Mouse (Mus musculus): ENCODE results near the gene Zfp639. TPM values are rescaled to one million over a fixed set of nuclear protein-coding genes. Genes with fewer than 3 reads are reported as not detected.

The Zfp639 gene
- polyA plus RNA-seq, 1 experiment, result 53.5 TPM

GRCm38 (mm10) chr3:32479961-32480360 lies 30.1 kb upstream of the Zfp639 start:
- H3K27me3 ChIP-seq (ENCODE audit: control insufficient read depth, insufficient read depth, low read length), result no peaks in the 10 kb centered on the region
- no peak overlapping the region for H3K27ac ChIP-seq (ENCODE audit: insufficient read depth, low read length)
- 84% methylated on average over 7 of the region's 7 CpGs for WGBS
- DNase-seq, result no peak
- no peaks in the 10 kb centered on the region for H3K4me1 ChIP-seq (ENCODE audit: control insufficient read depth, insufficient read depth, low read length)
- H3K4me3 ChIP-seq (replicated peaks; ENCODE audit: insufficient read depth, low read depth, low read length), result no peak overlapping the region
- TF ChIP-seq CTCF (IDR thresholded peaks at IDR 0.05; ENCODE audit: borderline replicate concordance, insufficient read depth, low read depth, low read length), result no peak
- no peak for TF ChIP-seq POLR2A (IDR thresholded peaks at IDR 0.05; ENCODE audit: borderline replicate concordance, insufficient read depth, low read length)

- H3K27me3 ChIP-seq (ENCODE audit: control insufficient read depth, insufficient read depth, low read length), result no peaks in the 10 kb centered on the region
- DNase-seq, result no peak
- no peaks in the 10 kb centered on the region for H3K4me1 ChIP-seq (ENCODE audit: control insufficient read depth, insufficient read depth, low read length)
- H3K4me3 ChIP-seq (replicated peaks; ENCODE audit: insufficient read depth, low read depth, low read length), result no peak overlapping the region
- WGBS, result 79% methylated on average over 3 of the region's 3 CpGs
- no peak for TF ChIP-seq POLR2A (IDR thresholded peaks at IDR 0.05; ENCODE audit: borderline replicate concordance, insufficient read depth, low read length)
- TF ChIP-seq CTCF (IDR thresholded peaks at IDR 0.05; ENCODE audit: borderline replicate concordance, insufficient read depth, low read depth, low read length), result no peak
- no peak overlapping the region for H3K27ac ChIP-seq (ENCODE audit: insufficient read depth, low read length)
These were observed 27.0 kb upstream of the Zfp639 start for GRCm38 (mm10) chr3:32483035-32483434.

- DNase-seq, result no peak
- Histone ChIP-seq H3K4me3 (replicated peaks; ENCODE audit: insufficient read depth, low read depth, low read length) (no peak overlapping the region), H3K4me1 (ENCODE audit: control insufficient read depth, insufficient read depth, low read length) (no peaks in the 10 kb centered on the region), H3K27me3 (ENCODE audit: control insufficient read depth, insufficient read depth, low read length) (no peaks in the 10 kb centered on the region), H3K27ac (ENCODE audit: insufficient read depth, low read length) (no peak overlapping the region)
- WGBS, result 72% methylated on average over 4 of the region's 4 CpGs
- TF ChIP-seq POLR2A (IDR thresholded peaks at IDR 0.05; ENCODE audit: borderline replicate concordance, insufficient read depth, low read length), result no peak
- no peak for TF ChIP-seq CTCF (IDR thresholded peaks at IDR 0.05; ENCODE audit: borderline replicate concordance, insufficient read depth, low read depth, low read length)
These were observed 23.5 kb upstream of the Zfp639 start for GRCm38 (mm10) chr3:32486543-32486942.

- TF ChIP-seq POLR2A (IDR thresholded peaks at IDR 0.05; ENCODE audit: borderline replicate concordance, insufficient read depth, low read length) (no peak), CTCF (IDR thresholded peaks at IDR 0.05; ENCODE audit: borderline replicate concordance, insufficient read depth, low read depth, low read length) (no peak)
- DNase-seq, result no peak
- no peaks in the 10 kb centered on the region; the same call in 1 of the 2 replicates for H3K4me1 ChIP-seq (ENCODE audit: control insufficient read depth, insufficient read depth, low read length)
- no peaks in the 10 kb centered on the region for H3K27me3 ChIP-seq (ENCODE audit: control insufficient read depth, insufficient read depth, low read length)
- 73% methylated on average over 6 of the region's 6 CpGs for WGBS
- no peak overlapping the region for H3K27ac ChIP-seq (ENCODE audit: insufficient read depth, low read length)
- H3K4me3 ChIP-seq (replicated peaks; ENCODE audit: insufficient read depth, low read depth, low read length), result no peak overlapping the region
These were observed 21.9 kb upstream of the Zfp639 start for GRCm38 (mm10) chr3:32488172-32488571.

DNA sequence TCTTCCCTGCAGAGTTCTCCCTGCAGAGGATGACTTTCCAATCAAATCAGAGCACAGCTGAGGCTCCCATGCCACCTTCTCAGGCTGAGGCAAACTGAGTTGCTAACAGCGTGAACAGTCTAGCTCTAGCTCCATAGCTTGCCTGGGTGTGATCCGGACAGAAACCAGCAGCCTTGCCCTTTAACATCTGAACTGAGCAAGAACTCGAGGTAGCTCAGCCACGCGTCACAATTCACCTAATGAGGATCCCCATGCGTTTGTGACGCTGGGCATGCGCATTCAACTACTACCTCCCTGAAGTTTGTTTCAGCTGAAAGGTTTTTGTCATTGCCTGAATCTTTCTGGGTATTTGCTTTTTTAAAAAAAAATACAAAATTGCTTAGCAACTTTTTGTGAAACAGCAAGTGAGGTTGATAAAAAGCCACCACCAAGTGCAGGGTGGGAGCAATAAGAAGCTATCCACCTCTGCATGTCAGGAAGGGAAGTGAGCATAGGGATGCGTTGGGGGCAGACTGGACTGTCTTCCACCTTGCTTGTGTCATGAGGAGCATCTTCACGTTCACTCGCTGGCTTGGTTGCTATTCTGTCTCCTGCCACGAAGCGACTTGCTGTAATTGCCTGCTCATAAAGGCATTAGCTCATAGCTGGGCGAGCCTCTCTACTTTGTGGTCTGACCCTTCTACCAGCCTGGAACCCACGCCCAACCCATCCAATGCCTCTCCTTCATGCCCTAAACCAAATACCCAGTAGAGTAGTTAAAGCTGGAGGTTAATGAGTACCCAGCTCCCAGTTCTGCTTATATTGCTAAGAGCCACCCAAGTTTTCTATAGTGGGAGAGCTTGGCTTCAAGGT lies 19.8 kb upstream of the Zfp639 start:
- no peak overlapping the region for H3K4me3 ChIP-seq (replicated peaks; ENCODE audit: insufficient read depth, low read depth, low read length)
- no peak for DNase-seq
- 81% methylated on average over 15 of the region's 15 CpGs for WGBS
- H3K27me3 ChIP-seq (ENCODE audit: control insufficient read depth, insufficient read depth, low read length), result no peaks in the 10 kb centered on the region
- no peak overlapping the region for H3K27ac ChIP-seq (ENCODE audit: insufficient read depth, low read length)
- TF ChIP-seq POLR2A (IDR thresholded peaks at IDR 0.05; ENCODE audit: borderline replicate concordance, insufficient read depth, low read length) (no peak), CTCF (IDR thresholded peaks at IDR 0.05; ENCODE audit: borderline replicate concordance, insufficient read depth, low read depth, low read length) (no peak)
- H3K4me1 ChIP-seq (ENCODE audit: control insufficient read depth, insufficient read depth, low read length), result no peaks in the 10 kb centered on the region; the same call in 1 of the 2 replicates

DNA sequence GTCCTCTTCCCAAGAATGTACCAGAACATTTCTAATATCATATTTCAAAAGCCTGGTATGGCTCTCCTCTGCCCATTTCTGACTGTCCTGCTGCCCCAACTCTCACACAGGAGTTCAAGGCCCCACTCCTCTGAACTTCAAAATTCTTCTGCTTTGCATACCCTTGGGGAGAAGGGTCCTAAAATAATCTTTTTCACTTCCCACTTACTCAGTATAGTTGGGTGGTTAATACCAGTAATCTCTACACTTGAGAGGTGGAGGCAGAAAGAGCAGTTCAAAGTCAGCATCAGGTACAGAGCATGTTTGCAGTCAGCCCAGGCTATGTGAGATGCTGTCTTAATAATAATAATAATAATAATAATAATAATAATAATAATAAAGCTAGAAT lies 19.1 kb upstream of the Zfp639 start:
- Histone ChIP-seq H3K4me3 (replicated peaks; ENCODE audit: insufficient read depth, low read depth, low read length) (no peak overlapping the region), H3K27me3 (ENCODE audit: control insufficient read depth, insufficient read depth, low read length) (no peaks in the 10 kb centered on the region), H3K27ac (ENCODE audit: insufficient read depth, low read length) (no peak overlapping the region), H3K4me1 (ENCODE audit: control insufficient read depth, insufficient read depth, low read length) (no peaks in the 10 kb centered on the region; the same call in 1 of the 2 replicates)
- no peak for DNase-seq
- TF ChIP-seq POLR2A (IDR thresholded peaks at IDR 0.05; ENCODE audit: borderline replicate concordance, insufficient read depth, low read length) (no peak), CTCF (IDR thresholded peaks at IDR 0.05; ENCODE audit: borderline replicate concordance, insufficient read depth, low read depth, low read length) (no peak)

GRCm38 (mm10) chr3:32492097-32493090 lies 17.7 kb upstream of the Zfp639 start, which contains the start of gene Kcnmb3:
Kcnmb3 (minus strand) TSS chr3:32492231.
- no peak for DNase-seq
- no peaks in the 10 kb centered on the region for H3K27me3 ChIP-seq (ENCODE audit: control insufficient read depth, insufficient read depth, low read length)
- H3K4me1 ChIP-seq (ENCODE audit: control insufficient read depth, insufficient read depth, low read length), result no peaks in the 10 kb centered on the region; the same call in 1 of the 2 replicates
- 79% methylated on average over 11 of the region's 11 CpGs for WGBS
- no peak within 1 kb of the TSS for H3K4me3 ChIP-seq (replicated peaks; ENCODE audit: insufficient read depth, low read depth, low read length)
- no peak within 1 kb of the TSS for H3K27ac ChIP-seq (ENCODE audit: insufficient read depth, low read length)
- TF ChIP-seq POLR2A (IDR thresholded peaks at IDR 0.05; ENCODE audit: borderline replicate concordance, insufficient read depth, low read length), result no peak
- no peak for TF ChIP-seq CTCF (IDR thresholded peaks at IDR 0.05; ENCODE audit: borderline replicate concordance, insufficient read depth, low read depth, low read length)

Measured in cerebellum, adult 2 months (tissue).